Mouse (Mus musculus) monocyte, adult 5-6 weeks (primary cell): Measurements from ENCODE around the gene Skiv2l. TPM values are rescaled to one million over a fixed set of nuclear protein-coding genes. Genes with fewer than 3 reads are reported as not detected.

Experiments
- ATAC-seq: fragments of 153-309, 156-312 bp; replicated peaks from 2 replicates; pipeline ENCODE4 v1.8.0; 2017; ENCODE audit warnings: mild to moderate bottlenecking; ENCODE audit not compliant: low TSS enrichment, insufficient number of reproducible peaks, severe bottlenecking, poor library complexity, low FRiP score
- total RNA-seq: library from RNA; stranded (forward); fragments of 200-1000, 200-491, 200-594 nt; gene quantifications from 3 replicates; pipeline ENCODE4 v1.2.3, GENCODE M21; 2017

The Skiv2l gene
- 55.7 to 103 TPM (median 62.4 TPM) in 3 replicates for total RNA-seq

- ATAC-seq: peak; percentile 92
Observed at GRCm38 (mm10) chr17:34849722-34850516, at the start of gene Skiv2l, which contains the start of gene Nelfe. TSS of gene Skiv2l (minus strand) at chr17:34850210. TSS of gene Nelfe (plus strand) at chr17:34850391.

- no peak for ATAC-seq
Observed at GRCm38 (mm10) chr17:34899053-34899889, 49.3 kb upstream of the Skiv2l start.

- ATAC-seq: no peak
Observed at GRCm38 (mm10) chr17:34898706-34899052, 48.7 kb upstream of the Skiv2l start.

- ATAC-seq: peak; percentile 22
Observed at GRCm38 (mm10) chr17:34898160-34898586, 48.2 kb upstream of the Skiv2l start, which contains the start of the genes C2 and Ehmt2. TSS of gene C2 (minus strand) at chr17:34898265. TSS of gene Ehmt2 (plus strand) at chr17:34898469.

- no peak for ATAC-seq
Observed at GRCm38 (mm10) chr17:34897373-34898159, 47.6 kb upstream of the Skiv2l start.

GRCm38 (mm10) chr17:34896366-34896765 is 46.4 kb upstream of the Skiv2l start:
- no peak for ATAC-seq

- ATAC-seq: no peak
Observed at GRCm38 (mm10) chr17:34895724-34896123, 45.7 kb upstream of the Skiv2l start.

- ATAC-seq: no peak
Observed at GRCm38 (mm10) chr17:34894801-34895530, 45.0 kb upstream of the Skiv2l start.

GRCm38 (mm10) chr17:34894074-34894597 is 44.1 kb upstream of the Skiv2l start:
- ATAC-seq: peak; percentile 69

GRCm38 (mm10) chr17:34893072-34893824 is 43.2 kb upstream of the Skiv2l start:
- no peak for ATAC-seq

GRCm38 (mm10) chr17:34891377-34891776 is 41.4 kb upstream of the Skiv2l start:
- ATAC-seq: no peak

GRCm38 (mm10) chr17:34890074-34890743 is 40.2 kb upstream of the Skiv2l start:
- ATAC-seq: no peak

- ATAC-seq: no peak
Observed at GRCm38 (mm10) chr17:34887942-34888341, 37.9 kb upstream of the Skiv2l start.

GRCm38 (mm10) chr17:34885615-34886014 is 35.6 kb upstream of the Skiv2l start:
- no peak for ATAC-seq

- no peak for ATAC-seq
Observed at GRCm38 (mm10) chr17:34884704-34885103, 34.7 kb upstream of the Skiv2l start.

- peak; percentile 65; the same call in 1 of the 2 replicates for ATAC-seq
Observed at GRCm38 (mm10) chr17:34883332-34883731, 33.3 kb upstream of the Skiv2l start.
